Mouse (Mus musculus): ENCODE results near the gene Cxadr.

DNA sequence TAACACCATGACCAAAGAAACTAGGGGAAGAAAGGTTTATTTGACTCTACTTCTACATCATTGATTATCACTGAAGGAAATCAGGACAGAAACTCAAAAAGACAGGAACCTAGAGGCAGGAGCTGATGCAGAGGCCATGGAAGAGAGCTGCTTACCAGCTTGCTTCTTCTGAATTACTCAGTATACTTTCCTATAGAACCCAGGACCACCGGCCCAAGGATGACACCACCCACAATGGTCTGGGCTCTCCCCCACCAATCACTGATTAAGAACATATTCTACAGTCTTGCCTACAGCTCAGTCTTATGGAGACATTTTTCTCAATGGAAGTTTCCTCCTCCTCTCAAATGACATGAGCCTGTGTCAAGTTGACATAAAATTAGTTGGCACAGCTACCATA is 7.2 kb upstream of the Cxadr start:
- TF ChIP-seq POLR2A (IDR thresholded peaks at IDR 0.05; ENCODE audit: insufficient read length, low read depth) (no peak), REST (IDR thresholded peaks at IDR 0.05; ENCODE audit: insufficient read depth, insufficient read length) (no peak), TCF12 (IDR thresholded peaks at IDR 0.05; ENCODE audit: insufficient read depth, poor library complexity, severe bottlenecking) (no peak), POLR2AphosphoS2 (IDR thresholded peaks at IDR 0.05; ENCODE audit: insufficient read length, low read depth) (no peak), MYOG (IDR thresholded peaks at IDR 0.05; ENCODE audit: control insufficient read depth in 1 of 3, insufficient read depth in 1 of 3, insufficient read length in 2 of 3, low read depth in 2 of 3) (no peak)
